Mouse (Mus musculus) limb, embryonic 14.5 days (tissue): Measurements from ENCODE around the gene Pepd. TPM values are rescaled to one million over a fixed set of nuclear protein-coding genes. Genes with fewer than 3 reads are reported as not detected.
A peak's percentile ranks its signal among the peaks of the same experiment; 100 is the strongest.

ENCODE experiments used
- ATAC-seq: fragments of 200-750 bp; cut with Nextera tagmentation; 2 replicates; pipeline ENCODE4 v1.8.0; 2017; ENCODE audit warnings: low read depth, moderate number of reproducible peaks, moderate TSS enrichment; ENCODE audit not compliant: low FRiP score
- DNase-seq: peaks from one replicate; pipeline ENCODE4 v3.0.0-alpha.2; 2015; ENCODE audit warnings: low spot score
- H3K27ac ChIP-seq: fragments of 300-500 bp; sonication (generic); replicated peaks from 2 replicates; pipeline ENCODE4 v1.5.1; 2014; ENCODE audit warnings: low read depth, mild to moderate bottlenecking, low read length, moderate library complexity, mixed read lengths
- H3K27me3 ChIP-seq: fragments of 300-500 bp; sonication (generic); 2 replicates; pipeline ENCODE4 v1.6.1; 2014; ENCODE audit warnings: low read length, mixed read lengths; ENCODE audit not compliant: control insufficient read depth, insufficient read depth
- H3K36me3 ChIP-seq: fragments of 300-500 bp; sonication (generic); 2 replicates; pipeline ENCODE4 v1.6.1; 2014; ENCODE audit warnings: mild to moderate bottlenecking, low read length, moderate library complexity, mixed read lengths; ENCODE audit not compliant: control insufficient read depth, insufficient read depth
- H3K4me1 ChIP-seq: fragments of 300-500 bp; sonication (generic); 2 replicates; pipeline ENCODE4 v1.6.1; 2014; ENCODE audit warnings: antibody characterized with exemption, low read length, mixed read lengths; ENCODE audit not compliant: control insufficient read depth, insufficient read depth
- H3K4me2 ChIP-seq: fragments of 300-500 bp; sonication (generic); replicated peaks from 2 replicates; pipeline ENCODE4 v1.6.1; 2014; ENCODE audit warnings: low read depth, mild to moderate bottlenecking, low read length, moderate library complexity; ENCODE audit not compliant: severe bottlenecking
- H3K4me3 ChIP-seq: fragments of 300-500 bp; sonication (generic); replicated peaks from 2 replicates; pipeline ENCODE4 v1.5.1; 2014; ENCODE audit warnings: low read length
- H3K9ac ChIP-seq: fragments of 300-500 bp; sonication (generic); 2 replicates; pipeline ENCODE4 v1.6.1; 2014; ENCODE audit warnings: mild to moderate bottlenecking, low read depth, low read length, moderate library complexity; ENCODE audit not compliant: severe bottlenecking
- H3K9me3 ChIP-seq: fragments of 300-500 bp; sonication (generic); 2 replicates; pipeline ENCODE4 v1.6.1; 2016; ENCODE audit warnings: low read length; ENCODE audit not compliant: control insufficient read depth
- POLR2A ChIP-seq: fragments of 200-500 bp; IDR thresholded peaks from 2 replicates; pipeline ENCODE4 v1.8.0; 2012; ENCODE audit warnings: inconsistent platforms, mild to moderate bottlenecking, moderate library complexity, borderline replicate concordance; ENCODE audit not compliant: insufficient read depth, insufficient read length; ENCODE audit errors: extremely low read depth
- WGBS: fragments of 180-500 bp; shearing (Covaris S2); extraction: QIAGEN DNeasy Blood & Tissue Kit; methylation state at CpG from one replicate; pipeline ENCODE4 v1.1.7; 2014; 5-methylcytosine and 5-hydroxymethylcytosine counted together
- polyA plus RNA-seq, 2 experiments: library from polyadenylated mRNA; depleted of rRNA in 1 of 2; stranded (reverse) in 1 of 2; unstranded in 1 of 2; fragments of >200 nt; fragmentation: Nextera tagmentation in 1 of 2; extraction: Ambion mirVana in 1 of 2; gene quantifications; 2 replicates each; pipeline versions ENCODE4 v1.2.1 to v1.2.3; 2012 to 2014

The Pepd gene
- polyA plus RNA-seq, 2 experiments, result 51.4 to 78.4 TPM

DNA sequence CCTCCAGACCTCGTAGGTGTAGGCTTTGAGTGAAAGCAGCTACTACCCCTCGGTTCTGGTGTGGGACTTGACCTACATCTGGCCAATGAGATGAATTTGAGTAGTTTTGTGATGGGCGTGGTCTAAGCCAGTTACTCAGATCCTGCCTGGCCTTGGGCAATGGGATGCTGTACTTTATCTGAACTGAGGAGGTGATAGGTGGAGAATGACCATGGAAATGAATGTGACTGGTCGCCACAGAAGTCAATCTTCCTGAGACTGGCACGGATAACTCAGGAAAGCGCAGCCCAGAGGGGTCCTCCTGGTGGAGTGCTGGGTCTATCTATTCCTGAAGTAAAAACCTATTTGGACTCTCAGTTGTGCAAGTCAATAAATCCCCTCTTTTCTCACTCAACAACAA lies 23.7 kb upstream of the Pepd start:
- no peak overlapping the region for H3K27ac ChIP-seq
- TF ChIP-seq POLR2A, result no peak
- no peaks in the 10 kb centered on the region for H3K27me3 ChIP-seq
- H3K4me3 ChIP-seq, result no peak overlapping the region
- H3K4me1 ChIP-seq, result no peaks in the 10 kb centered on the region
- ATAC-seq (no peak), DNase-seq (no peak)
- no peaks in the 10 kb centered on the region for H3K36me3 ChIP-seq
- H3K9ac ChIP-seq, result no peak overlapping the region
- no peak overlapping the region for H3K4me2 ChIP-seq
- no peaks in the 10 kb centered on the region for H3K9me3 ChIP-seq
- 77% methylated on average over 6 of the region's 6 CpGs for WGBS

DNA sequence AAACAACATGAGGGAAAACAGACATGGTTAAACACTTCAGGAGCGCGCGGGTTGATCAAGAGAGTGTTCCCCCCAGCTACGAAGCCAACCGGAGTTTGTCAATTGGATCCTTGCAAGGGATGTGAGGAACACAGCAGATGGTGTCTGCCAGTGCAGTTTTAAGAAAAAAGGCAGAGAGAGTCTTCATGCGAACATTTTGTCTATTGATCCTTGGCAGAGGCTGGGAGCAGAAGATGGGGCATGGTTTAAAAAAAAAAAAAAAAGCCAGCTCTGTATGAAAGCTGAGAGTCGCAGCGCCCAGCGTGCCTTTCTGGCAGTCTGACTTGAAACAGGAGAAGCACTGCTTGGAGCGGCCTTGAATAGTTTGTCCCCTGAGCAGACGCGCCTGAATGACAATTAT lies 23.3 kb upstream of the Pepd start:
- Histone ChIP-seq H3K4me3 (no peak overlapping the region), H3K4me2 (no peak overlapping the region), H3K27me3 (no peaks in the 10 kb centered on the region), H3K27ac (no peak overlapping the region), H3K36me3 (no peaks in the 10 kb centered on the region), H3K4me1 (no peaks in the 10 kb centered on the region), H3K9me3 (no peaks in the 10 kb centered on the region), H3K9ac (no peak overlapping the region)
- ATAC-seq (no peak), DNase-seq (no peak)
- TF ChIP-seq POLR2A, result no peak
- 66% methylated on average over 12 of the region's 12 CpGs for WGBS

GRCm38 (mm10) chr7:34892845-34893244 lies 19.3 kb upstream of the Pepd start:
- Histone ChIP-seq H3K9ac (no peak overlapping the region), H3K4me1 (no peaks in the 10 kb centered on the region), H3K27me3 (no peaks in the 10 kb centered on the region), H3K4me3 (no peak overlapping the region), H3K4me2 (no peak overlapping the region), H3K27ac (no peak overlapping the region), H3K9me3 (no peaks in the 10 kb centered on the region), H3K36me3 (no peaks in the 10 kb centered on the region)
- 91% methylated on average over 1 of the region's 1 CpGs for WGBS
- ATAC-seq, result no peak
- DNase-seq, result no peak
- no peak for TF ChIP-seq POLR2A

DNA sequence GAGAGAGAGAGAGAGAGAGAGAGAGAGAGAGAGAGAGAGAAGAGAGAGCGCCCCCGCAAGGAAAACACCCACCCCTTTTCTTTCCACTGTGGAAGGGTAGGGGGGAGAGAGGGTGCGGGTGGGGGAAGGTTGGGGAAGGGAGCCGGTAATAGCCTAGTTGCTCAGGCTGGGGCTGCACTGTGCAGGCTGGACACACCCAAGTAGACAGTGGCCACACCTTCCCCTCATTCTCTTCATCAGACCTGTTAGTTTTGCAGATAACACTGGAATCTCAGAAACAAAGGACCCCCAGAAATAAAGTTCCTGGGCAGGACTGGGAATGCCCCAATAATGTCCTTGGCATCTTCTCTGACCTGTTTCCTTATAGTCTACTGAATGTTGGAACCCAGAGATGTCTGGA lies 15.7 kb upstream of the Pepd start:
- no peak for DNase-seq
- Histone ChIP-seq H3K4me1 (no peaks in the 10 kb centered on the region), H3K36me3 (no peaks in the 10 kb centered on the region), H3K4me3 (no peak overlapping the region), H3K9me3 (no peaks in the 10 kb centered on the region), H3K27ac (no peak overlapping the region), H3K9ac (no peak overlapping the region), H3K4me2 (no peak overlapping the region), H3K27me3 (no peaks in the 10 kb centered on the region)
- WGBS, result 81% methylated on average over 4 of the region's 4 CpGs
- ATAC-seq, result no peak
- no peak for TF ChIP-seq POLR2A

- 14% methylated on average over 1 of the region's 1 CpGs for WGBS
- no peak for ATAC-seq
- no peak for TF ChIP-seq POLR2A
These were observed 15.1 kb upstream of the Pepd start for GRCm38 (mm10) chr7:34897058-34897457.

More at GRCm38 (mm10) chr7:34897058-34897457, 15.1 kb upstream of the Pepd start:
- no peak overlapping the region for H3K27ac ChIP-seq
- H3K9ac ChIP-seq, result no peak overlapping the region
- H3K36me3 ChIP-seq, result no peaks in the 10 kb centered on the region
- no peaks in the 10 kb centered on the region for H3K27me3 ChIP-seq
- DNase-seq, result peak; percentile 28
- H3K4me3 ChIP-seq, result no peak overlapping the region
- no peaks in the 10 kb centered on the region for H3K4me1 ChIP-seq
- no peaks in the 10 kb centered on the region for H3K9me3 ChIP-seq
- no peak overlapping the region for H3K4me2 ChIP-seq
